Mouse (Mus musculus): ENCODE measurements around the gene Edem1.
A peak's percentile ranks its signal among the peaks of the same experiment; 100 is the strongest.

Edem1 gene

GRCm38 (mm10) chr6:108828234-108828868 lies at the start of gene Edem1:
Gene Edem1 (plus strand): TSS chr6:108828641.
- peak; percentile 100 for DNase-seq (ENCODE audit: extremely low read depth, insufficient read length, low spot score)

GRCm38 (mm10) chr6:108781865-108782264 lies 46.6 kb upstream of the Edem1 start:
- no peak for DNase-seq (ENCODE audit: extremely low read depth, insufficient read length, low spot score)

- DNase-seq (ENCODE audit: extremely low read depth, insufficient read length, low spot score): peak; percentile 96
Observed at GRCm38 (mm10) chr6:108782526-108783183, 45.8 kb upstream of the Edem1 start, which contains the start of gene Arl8b. Gene Arl8b (plus strand): TSS chr6:108783099.

GRCm38 (mm10) chr6:108783184-108783881 lies 45.1 kb upstream of the Edem1 start:
- no peak for DNase-seq (ENCODE audit: extremely low read depth, insufficient read length, low spot score)

GRCm38 (mm10) chr6:108784056-108784455 lies 44.4 kb upstream of the Edem1 start:
- DNase-seq (ENCODE audit: extremely low read depth, insufficient read length, low spot score): no peak

GRCm38 (mm10) chr6:108784796-108785195 lies 43.6 kb upstream of the Edem1 start:
- DNase-seq (ENCODE audit: extremely low read depth, insufficient read length, low spot score): no peak

GRCm38 (mm10) chr6:108785551-108785950 lies 42.9 kb upstream of the Edem1 start:
- DNase-seq (ENCODE audit: extremely low read depth, insufficient read length, low spot score): no peak

- DNase-seq (ENCODE audit: extremely low read depth, insufficient read length, low spot score): no peak
Observed at GRCm38 (mm10) chr6:108791498-108791897, 36.9 kb upstream of the Edem1 start.

GRCm38 (mm10) chr6:108795912-108796311 lies 32.5 kb upstream of the Edem1 start:
- no peak for DNase-seq (ENCODE audit: extremely low read depth, insufficient read length, low spot score)

- DNase-seq (ENCODE audit: extremely low read depth, insufficient read length, low spot score): no peak
Observed at GRCm38 (mm10) chr6:108796706-108797105, 31.7 kb upstream of the Edem1 start.

GRCm38 (mm10) chr6:108805194-108805593 lies 23.2 kb upstream of the Edem1 start:
- DNase-seq (ENCODE audit: extremely low read depth, insufficient read length, low spot score): no peak

- DNase-seq (ENCODE audit: extremely low read depth, insufficient read length, low spot score): no peak
Observed at GRCm38 (mm10) chr6:108805871-108806270, 22.6 kb upstream of the Edem1 start.

- no peak for DNase-seq (ENCODE audit: extremely low read depth, insufficient read length, low spot score)
Observed at GRCm38 (mm10) chr6:108807446-108807845, 21.0 kb upstream of the Edem1 start.

- no peak for DNase-seq (ENCODE audit: extremely low read depth, insufficient read length, low spot score)
Observed at GRCm38 (mm10) chr6:108808786-108809185, 19.7 kb upstream of the Edem1 start.

- no peak for DNase-seq (ENCODE audit: extremely low read depth, insufficient read length, low spot score)
Observed at GRCm38 (mm10) chr6:108810237-108810636, 18.2 kb upstream of the Edem1 start.

- no peak for DNase-seq (ENCODE audit: extremely low read depth, insufficient read length, low spot score)
Observed at GRCm38 (mm10) chr6:108812134-108812533, 16.3 kb upstream of the Edem1 start.

GRCm38 (mm10) chr6:108817510-108817909 lies 10.9 kb upstream of the Edem1 start:
- no peak for DNase-seq (ENCODE audit: extremely low read depth, insufficient read length, low spot score)

GRCm38 (mm10) chr6:108824816-108825545 lies 3.5 kb upstream of the Edem1 start:
- DNase-seq (ENCODE audit: extremely low read depth, insufficient read length, low spot score): no peak

- no peak for DNase-seq (ENCODE audit: extremely low read depth, insufficient read length, low spot score)
Observed at GRCm38 (mm10) chr6:108826070-108826469, 2.4 kb upstream of the Edem1 start.

GRCm38 (mm10) chr6:108827336-108827920 lies 1.0 kb upstream of the Edem1 start:
- no peak for DNase-seq (ENCODE audit: extremely low read depth, insufficient read length, low spot score)

- no peak for DNase-seq (ENCODE audit: extremely low read depth, insufficient read length, low spot score)
Observed at GRCm38 (mm10) chr6:108828872-108829271, 431 bp downstream of the Edem1 start.

Measured in 3134 (cell line).